Mouse (Mus musculus): ENCODE measurements around the gene Rhod. TPM values are rescaled to one million over a fixed set of nuclear protein-coding genes. Genes with fewer than 3 reads are reported as not detected.
"Not testable (repeated sequence)": the region's sequence is repeated elsewhere in the genome, so short reads cannot be mapped to it uniquely, and the experiment has no call there.

Gene Rhod
- polyA plus RNA-seq, 1 experiment from 2014 or later, result 57.9 TPM

- Histone ChIP-seq H3K4me1 (ENCODE audit: insufficient read depth, low read length) (peaks cover 16% of the 10 kb centered on the region), H3K27me3 (ENCODE audit: insufficient read depth, low read length) (peaks cover 6% of the 10 kb centered on the region; the same call in 1 of the 2 replicates), H3K4me3 (ENCODE audit: low read length) (no peak overlapping the region), H3K36me3 (ENCODE audit: insufficient read depth, low read length) (no peaks in the 10 kb centered on the region), H3K9me3 (ENCODE audit: low read length) (no peaks in the 10 kb centered on the region), H3K9ac (replicated peaks; ENCODE audit: low read length) (no peak overlapping the region), H3K27ac (ENCODE audit: low read length) (no peak overlapping the region), H3K4me2 (replicated peaks; ENCODE audit: low read depth, low read length) (no peak overlapping the region)
- 67% methylated on average over 11 of the region's 11 CpGs for WGBS
- no peak for ATAC-seq (ENCODE audit: low FRiP score, low TSS enrichment)
Measured at GRCm38 (mm10) chr19:4475224-4475925, 36.1 kb upstream of the Rhod start.

- no peak for ATAC-seq (ENCODE audit: low FRiP score, low TSS enrichment)
- peaks cover 16% of the 10 kb centered on the region for H3K4me1 ChIP-seq (ENCODE audit: insufficient read depth, low read length)
- no peak overlapping the region for H3K4me2 ChIP-seq (replicated peaks; ENCODE audit: low read depth, low read length)
- no peak overlapping the region for H3K9ac ChIP-seq (replicated peaks; ENCODE audit: low read length)
- peaks cover 6% of the 10 kb centered on the region; the same call in 1 of the 2 replicates for H3K27me3 ChIP-seq (ENCODE audit: insufficient read depth, low read length)
- no peak overlapping the region for H3K4me3 ChIP-seq (ENCODE audit: low read length)
- WGBS, result 60% methylated on average over 3 of the region's 3 CpGs
- no peaks in the 10 kb centered on the region for H3K36me3 ChIP-seq (ENCODE audit: insufficient read depth, low read length)
- H3K9me3 ChIP-seq (ENCODE audit: low read length), result no peaks in the 10 kb centered on the region
- no peak overlapping the region for H3K27ac ChIP-seq (ENCODE audit: low read length)
Measured at GRCm38 (mm10) chr19:4474739-4475138, 35.5 kb upstream of the Rhod start.

- Histone ChIP-seq H3K9ac (replicated peaks; ENCODE audit: low read length) (no peak overlapping the region), H3K4me2 (replicated peaks; ENCODE audit: low read depth, low read length) (no peak overlapping the region), H3K27me3 (ENCODE audit: insufficient read depth, low read length) (peaks cover 6% of the 10 kb centered on the region; the same call in 1 of the 2 replicates), H3K4me3 (ENCODE audit: low read length) (no peak overlapping the region), H3K36me3 (ENCODE audit: insufficient read depth, low read length) (no peaks in the 10 kb centered on the region), H3K9me3 (ENCODE audit: low read length) (no peaks in the 10 kb centered on the region), H3K4me1 (ENCODE audit: insufficient read depth, low read length) (peaks cover 16% of the 10 kb centered on the region), H3K27ac (ENCODE audit: low read length) (no peak overlapping the region)
- ATAC-seq (ENCODE audit: low FRiP score, low TSS enrichment), result no peak
- WGBS, result 84% methylated on average over 5 of the region's 5 CpGs
Measured at GRCm38 (mm10) chr19:4473549-4473948, 34.3 kb upstream of the Rhod start.

- Histone ChIP-seq H3K4me1 (ENCODE audit: insufficient read depth, low read length) (no peaks in the 10 kb centered on the region), H3K36me3 (ENCODE audit: insufficient read depth, low read length) (no peaks in the 10 kb centered on the region), H3K27ac (ENCODE audit: low read length) (no peak overlapping the region), H3K4me3 (ENCODE audit: low read length) (no peak overlapping the region), H3K9ac (replicated peaks; ENCODE audit: low read length) (no peak overlapping the region), H3K9me3 (ENCODE audit: low read length) (no peaks in the 10 kb centered on the region), H3K27me3 (ENCODE audit: insufficient read depth, low read length) (no peaks in the 10 kb centered on the region), H3K4me2 (replicated peaks; ENCODE audit: low read depth, low read length) (no peak overlapping the region)
- no peak for ATAC-seq (ENCODE audit: low FRiP score, low TSS enrichment)
- WGBS, result 36% methylated on average over 5 of the region's 5 CpGs
Measured at GRCm38 (mm10) chr19:4468363-4468762, 29.1 kb upstream of the Rhod start.

- H3K9ac ChIP-seq (replicated peaks; ENCODE audit: low read length), result no peak overlapping the region
- H3K4me2 ChIP-seq (replicated peaks; ENCODE audit: low read depth, low read length), result no peak overlapping the region
- no peak overlapping the region for H3K4me3 ChIP-seq (ENCODE audit: low read length)
- H3K4me1 ChIP-seq (ENCODE audit: insufficient read depth, low read length), result no peaks in the 10 kb centered on the region
- ATAC-seq (ENCODE audit: low FRiP score, low TSS enrichment), result no peak
- no peak overlapping the region for H3K27ac ChIP-seq (ENCODE audit: low read length)
- H3K36me3 ChIP-seq (ENCODE audit: insufficient read depth, low read length), result no peaks in the 10 kb centered on the region
- no peaks in the 10 kb centered on the region for H3K9me3 ChIP-seq (ENCODE audit: low read length)
- WGBS, result 79% methylated on average over 4 of the region's 4 CpGs
- H3K27me3 ChIP-seq (ENCODE audit: insufficient read depth, low read length), result no peaks in the 10 kb centered on the region
Measured at GRCm38 (mm10) chr19:4464666-4465065, 25.4 kb upstream of the Rhod start.

- Histone ChIP-seq H3K27ac (ENCODE audit: low read length) (no peak overlapping the region), H3K4me3 (ENCODE audit: low read length) (no peak overlapping the region), H3K36me3 (ENCODE audit: insufficient read depth, low read length) (no peaks in the 10 kb centered on the region), H3K9me3 (ENCODE audit: low read length) (no peaks in the 10 kb centered on the region), H3K9ac (replicated peaks; ENCODE audit: low read length) (no peak overlapping the region), H3K4me2 (replicated peaks; ENCODE audit: low read depth, low read length) (no peak overlapping the region), H3K27me3 (ENCODE audit: insufficient read depth, low read length) (no peaks in the 10 kb centered on the region), H3K4me1 (ENCODE audit: insufficient read depth, low read length) (no peaks in the 10 kb centered on the region; the same call in 1 of the 2 replicates)
- WGBS, result 75% methylated on average over 8 of the region's 8 CpGs
- ATAC-seq (ENCODE audit: low FRiP score, low TSS enrichment), result no peak
Measured at GRCm38 (mm10) chr19:4461981-4462380, 22.7 kb upstream of the Rhod start.

- Histone ChIP-seq H3K4me3 (ENCODE audit: low read length) (no peak overlapping the region), H3K4me2 (replicated peaks; ENCODE audit: low read depth, low read length) (peak overlapping the region; percentile 37), H3K36me3 (ENCODE audit: insufficient read depth, low read length) (no peaks in the 10 kb centered on the region), H3K27me3 (ENCODE audit: insufficient read depth, low read length) (no peaks in the 10 kb centered on the region), H3K9me3 (ENCODE audit: low read length) (no peaks in the 10 kb centered on the region), H3K27ac (ENCODE audit: low read length) (no peak overlapping the region), H3K9ac (replicated peaks; ENCODE audit: low read length) (no peak overlapping the region), H3K4me1 (ENCODE audit: insufficient read depth, low read length) (peaks cover 33% of the 10 kb centered on the region)
- 16% methylated on average over 11 of the region's 11 CpGs for WGBS
- ATAC-seq (ENCODE audit: low FRiP score, low TSS enrichment), result no peak; the same call in 1 of the 2 replicates
Measured at GRCm38 (mm10) chr19:4456227-4456626, 17.0 kb upstream of the Rhod start.

GRCm38 (mm10) chr19:4455071-4455800, 16.0 kb upstream of the Rhod start:
- H3K27me3 ChIP-seq (ENCODE audit: insufficient read depth, low read length), result no peaks in the 10 kb centered on the region
- no peak overlapping the region for H3K4me3 ChIP-seq (ENCODE audit: low read length)
- peaks cover 39% of the 10 kb centered on the region for H3K4me1 ChIP-seq (ENCODE audit: insufficient read depth, low read length)
- no peak overlapping the region for H3K9ac ChIP-seq (replicated peaks; ENCODE audit: low read length)
- H3K27ac ChIP-seq (ENCODE audit: low read length), result no peak overlapping the region
- no peaks in the 10 kb centered on the region for H3K9me3 ChIP-seq (ENCODE audit: low read length)
- 67% methylated on average over 15 of the region's 15 CpGs for WGBS
- H3K36me3 ChIP-seq (ENCODE audit: insufficient read depth, low read length), result no peaks in the 10 kb centered on the region
- H3K4me2 ChIP-seq (replicated peaks; ENCODE audit: low read depth, low read length), result no peak overlapping the region
- ATAC-seq (ENCODE audit: low FRiP score, low TSS enrichment), result no peak

GRCm38 (mm10) chr19:4454040-4454439, 14.8 kb upstream of the Rhod start:
- peak; percentile 50 for ATAC-seq (ENCODE audit: low FRiP score, low TSS enrichment)

GRCm38 (mm10) chr19:4452525-4452924, 13.3 kb upstream of the Rhod start:
- H3K27ac ChIP-seq (ENCODE audit: low read length), result 0 out of 2 replicates have a peak overlapping the region, but pooled peaks have one; percentile 36
- no peaks in the 10 kb centered on the region for H3K27me3 ChIP-seq (ENCODE audit: insufficient read depth, low read length)
- H3K36me3 ChIP-seq (ENCODE audit: insufficient read depth, low read length), result no peaks in the 10 kb centered on the region
- 35% methylated on average over 4 of the region's 4 CpGs for WGBS
- H3K4me3 ChIP-seq (ENCODE audit: low read length), result no peak overlapping the region
- no peak overlapping the region for H3K4me2 ChIP-seq (replicated peaks; ENCODE audit: low read depth, low read length)
- peaks cover 39% of the 10 kb centered on the region for H3K4me1 ChIP-seq (ENCODE audit: insufficient read depth, low read length)
- no peak for ATAC-seq (ENCODE audit: low FRiP score, low TSS enrichment)
- H3K9me3 ChIP-seq (ENCODE audit: low read length), result no peaks in the 10 kb centered on the region
- no peak overlapping the region; the same call in 1 of the 2 replicates for H3K9ac ChIP-seq (replicated peaks; ENCODE audit: low read length)

More at GRCm38 (mm10) chr19:4454040-4454439, 14.8 kb upstream of the Rhod start:
- H3K9me3 ChIP-seq (ENCODE audit: low read length); H3K4me3 ChIP-seq (ENCODE audit: low read length); H3K4me2 ChIP-seq (replicated peaks; ENCODE audit: low read depth, low read length); H3K36me3 ChIP-seq (ENCODE audit: insufficient read depth, low read length); H3K9ac ChIP-seq (replicated peaks; ENCODE audit: low read length); H3K27me3 ChIP-seq (ENCODE audit: insufficient read depth, low read length); H3K27ac ChIP-seq (ENCODE audit: low read length): not testable (repeated sequence)
- H3K4me1 ChIP-seq (ENCODE audit: insufficient read depth, low read length), result peaks cover 39% of the 10 kb centered on the region
- WGBS, result 10% methylated on average over 1 of the region's 1 CpGs

All from kidney, embryonic 16.5 days (tissue).